Mouse (Mus musculus) lung, postnatal 25 days (tissue): Measurements from ENCODE around the gene Slc22a8.

Experiments
- DNase-seq: peaks from one replicate; pipeline ENCODE4 v3.0.0; 2022; ENCODE audit warnings: low spot score

Slc22a8 gene

GRCm38 (mm10) chr19:8599229-8599628 is 8.2 kb downstream of the Slc22a8 start:
- no peak for DNase-seq

GRCm38 (mm10) chr19:8601922-8602321 is 10.9 kb downstream of the Slc22a8 start:
- no peak for DNase-seq

- DNase-seq: no peak
Measured at GRCm38 (mm10) chr19:8602914-8603313, 11.9 kb downstream of the Slc22a8 start.

GRCm38 (mm10) chr19:8604536-8605240 is 13.6 kb downstream of the Slc22a8 start:
- DNase-seq: no peak

GRCm38 (mm10) chr19:8605241-8605558 is 14.1 kb downstream of the Slc22a8 start:
- DNase-seq: no peak

- peak; percentile 10 for DNase-seq
Measured at GRCm38 (mm10) chr19:8611358-8612123, 20.5 kb downstream of the Slc22a8 start.

- no peak for DNase-seq
Measured at GRCm38 (mm10) chr19:8613111-8613510, 22.1 kb downstream of the Slc22a8 start.

- DNase-seq: no peak
Measured at GRCm38 (mm10) chr19:8614343-8614742, 23.3 kb downstream of the Slc22a8 start.

GRCm38 (mm10) chr19:8616314-8616713 is 25.3 kb downstream of the Slc22a8 start:
- no peak for DNase-seq

- no peak for DNase-seq
Measured at GRCm38 (mm10) chr19:8617904-8618303, 26.9 kb downstream of the Slc22a8 start, which contains the start of gene Slc22a6. Gene Slc22a6 (plus strand): TSS chr19:8618039.

- DNase-seq: no peak
Measured at GRCm38 (mm10) chr19:8621098-8621497, 30.0 kb downstream of the Slc22a8 start.

- DNase-seq: no peak
Measured at GRCm38 (mm10) chr19:8630249-8630648, 39.2 kb downstream of the Slc22a8 start.

- no peak for DNase-seq
Measured at GRCm38 (mm10) chr19:8630826-8631225, 39.8 kb downstream of the Slc22a8 start.

GRCm38 (mm10) chr19:8632029-8632428 is 41.0 kb downstream of the Slc22a8 start:
- no peak for DNase-seq

GRCm38 (mm10) chr19:8642086-8642485 is 51.0 kb downstream of the Slc22a8 start:
- DNase-seq: no peak

- no peak for DNase-seq
Measured at GRCm38 (mm10) chr19:8646393-8646792, 55.3 kb downstream of the Slc22a8 start.

- DNase-seq: no peak
Measured at GRCm38 (mm10) chr19:8655833-8656232, 64.8 kb downstream of the Slc22a8 start.

- DNase-seq: no peak
Measured at GRCm38 (mm10) chr19:8656341-8656740, 65.3 kb downstream of the Slc22a8 start.
